Mouse (Mus musculus) megakaryocyte, embryonic 14.5 days (primary cell): ENCODE results near the gene Ada. TPM values are rescaled to one million over a fixed set of nuclear protein-coding genes. Genes with fewer than 3 reads are reported as not detected.
"Not testable (repeated sequence)": the region's sequence is repeated elsewhere in the genome, so short reads cannot be mapped to it uniquely, and the experiment has no call there.

ENCODE experiments used
- H3K27me3 ChIP-seq: replicated peaks from 2 replicates; pipeline ENCODE3; 2012; ENCODE audit warnings: inconsistent platforms
- H3K36me3 ChIP-seq: replicated peaks from 2 replicates; pipeline ENCODE3; 2012; ENCODE audit warnings: low read length, inconsistent platforms, mixed read lengths
- H3K4me1 ChIP-seq: 2 replicates; pipeline ENCODE4 v1.6.1; 2012; ENCODE audit warnings: inconsistent platforms
- H3K4me3 ChIP-seq: replicated peaks from 2 replicates; pipeline ENCODE3; 2012; ENCODE audit warnings: moderate library complexity, mild to moderate bottlenecking, inconsistent platforms
- H3K9me3 ChIP-seq: 2 replicates; pipeline ENCODE4 v1.6.1; 2012; ENCODE audit warnings: inconsistent platforms
- FLI1 ChIP-seq: IDR thresholded peaks from 2 replicates; pipeline ENCODE4 v1.6.1; 2012; ENCODE audit warnings: low read length, inconsistent platforms, mixed read lengths
- GATA1 ChIP-seq: IDR thresholded peaks from 3 replicates; pipeline ENCODE4 v1.6.1; 2012; ENCODE audit warnings: mixed read lengths, low read length, inconsistent platforms, borderline replicate concordance
- polyA plus RNA-seq: library from polyadenylated mRNA; stranded (reverse); fragments of >175 nt; gene quantifications from 2 replicates; pipeline ENCODE4 v1.2.3, GENCODE M21; 2012; ENCODE audit warnings: low replicate concordance; ENCODE audit not compliant: insufficient read depth

The Ada gene
- polyA plus RNA-seq, 1 experiment: 21.4 TPM

- H3K4me1 ChIP-seq: peaks cover 89% of the 10 kb centered on the region
- H3K4me3 ChIP-seq: no peak overlapping the region
- H3K27me3 ChIP-seq: no peaks in the 10 kb centered on the region
- TF ChIP-seq FLI1: no peak
- no peak for TF ChIP-seq GATA1
- peaks cover 6% of the 10 kb centered on the region for H3K36me3 ChIP-seq
- no peaks in the 10 kb centered on the region for H3K9me3 ChIP-seq
Observed at GRCm38 (mm10) chr2:163690409-163691304, 59.4 kb downstream of the Ada start.

GRCm38 (mm10) chr2:163689771-163690170, 60.3 kb downstream of the Ada start:
- Histone ChIP-seq H3K4me1 (peaks cover 88% of the 10 kb centered on the region), H3K36me3 (peaks cover 6% of the 10 kb centered on the region), H3K27me3 (no peaks in the 10 kb centered on the region), H3K4me3 (no peak overlapping the region), H3K9me3 (no peaks in the 10 kb centered on the region)
- TF ChIP-seq GATA1 (no peak), FLI1 (no peak)

GRCm38 (mm10) chr2:163688377-163688776, 61.7 kb downstream of the Ada start:
- not testable (repeated sequence) for H3K36me3 ChIP-seq, H3K9me3 ChIP-seq, H3K27me3 ChIP-seq, H3K4me3 ChIP-seq
- H3K4me1 ChIP-seq: peaks cover 76% of the 10 kb centered on the region

GRCm38 (mm10) chr2:163686886-163687285, 63.2 kb downstream of the Ada start:
- Histone ChIP-seq H3K36me3 (no peaks in the 10 kb centered on the region), H3K4me3 (no peak overlapping the region), H3K9me3 (no peaks in the 10 kb centered on the region), H3K4me1 (peaks cover 70% of the 10 kb centered on the region), H3K27me3 (no peaks in the 10 kb centered on the region)
- TF ChIP-seq FLI1 (no peak), GATA1 (no peak)

GRCm38 (mm10) chr2:163686233-163686632, 63.8 kb downstream of the Ada start:
- H3K9me3 ChIP-seq: no peaks in the 10 kb centered on the region
- H3K27me3 ChIP-seq: no peaks in the 10 kb centered on the region
- H3K4me1 ChIP-seq: peaks cover 65% of the 10 kb centered on the region
- no peak overlapping the region for H3K4me3 ChIP-seq
- TF ChIP-seq FLI1: no peak
- no peak for TF ChIP-seq GATA1
- peaks cover under 1% of the 10 kb centered on the region for H3K36me3 ChIP-seq

GRCm38 (mm10) chr2:163685761-163686200, 64.3 kb downstream of the Ada start:
- H3K9me3 ChIP-seq: no peaks in the 10 kb centered on the region
- TF ChIP-seq FLI1: no peak
- no peak for TF ChIP-seq GATA1
- H3K36me3 ChIP-seq: peaks cover 5% of the 10 kb centered on the region
- H3K4me1 ChIP-seq: peaks cover 61% of the 10 kb centered on the region
- no peaks in the 10 kb centered on the region for H3K27me3 ChIP-seq
- H3K4me3 ChIP-seq: no peak overlapping the region

- Histone ChIP-seq H3K27me3 (no peaks in the 10 kb centered on the region), H3K9me3 (no peaks in the 10 kb centered on the region), H3K4me3 (no peak overlapping the region), H3K36me3 (peaks cover 6% of the 10 kb centered on the region), H3K4me1 (peaks cover 56% of the 10 kb centered on the region)
- TF ChIP-seq FLI1: no peak
Observed at GRCm38 (mm10) chr2:163685287-163685686, 64.8 kb downstream of the Ada start.

- Histone ChIP-seq H3K4me3 (no peak overlapping the region), H3K4me1 (peaks cover 43% of the 10 kb centered on the region), H3K36me3 (peaks cover 6% of the 10 kb centered on the region), H3K9me3 (no peaks in the 10 kb centered on the region), H3K27me3 (no peaks in the 10 kb centered on the region)
- TF ChIP-seq FLI1 (no peak), GATA1 (no peak)
Observed at GRCm38 (mm10) chr2:163682344-163682743, 67.7 kb downstream of the Ada start.

GRCm38 (mm10) chr2:163676745-163677144, 73.3 kb downstream of the Ada start:
- no peak overlapping the region for H3K4me3 ChIP-seq
- TF ChIP-seq GATA1 (no peak), FLI1 (no peak)
- peaks cover 10% of the 10 kb centered on the region for H3K36me3 ChIP-seq
- no peaks in the 10 kb centered on the region for H3K9me3 ChIP-seq
- peaks cover 48% of the 10 kb centered on the region for H3K4me1 ChIP-seq
- H3K27me3 ChIP-seq: no peaks in the 10 kb centered on the region

Other genes starting within 250 kb of the Ada start
- 0.08 TPM in 1 of 2 replicates, not detected in the other for gene Hnf4a, start 243.4 kb downstream of the Ada start, polyA plus RNA-seq
- 5.6 and 12.6 TPM in 2 replicates for gene Ttpal, start 147.9 kb downstream of the Ada start, polyA plus RNA-seq
- 8.6 and 31.2 TPM in 2 replicates for gene Serinc3, start 105.1 kb downstream of the Ada start, polyA plus RNA-seq
- gene Pkig, start 91.9 kb downstream of the Ada start, polyA plus RNA-seq: 348 and 581 TPM in 2 replicates
- not detected in 2 replicates for gene Ccn5, start 70.6 kb upstream of the Ada start, polyA plus RNA-seq
- not detected in 2 replicates for gene Kcnk15, start 103.4 kb upstream of the Ada start, polyA plus RNA-seq
- not detected in 2 replicates for gene Rims4, start 168.4 kb upstream of the Ada start, polyA plus RNA-seq
- 18.6 and 40.5 TPM in 2 replicates for gene Ywhab, start 244.7 kb upstream of the Ada start, polyA plus RNA-seq